Mouse (Mus musculus): ENCODE measurements around the gene Cul7.

DNA sequence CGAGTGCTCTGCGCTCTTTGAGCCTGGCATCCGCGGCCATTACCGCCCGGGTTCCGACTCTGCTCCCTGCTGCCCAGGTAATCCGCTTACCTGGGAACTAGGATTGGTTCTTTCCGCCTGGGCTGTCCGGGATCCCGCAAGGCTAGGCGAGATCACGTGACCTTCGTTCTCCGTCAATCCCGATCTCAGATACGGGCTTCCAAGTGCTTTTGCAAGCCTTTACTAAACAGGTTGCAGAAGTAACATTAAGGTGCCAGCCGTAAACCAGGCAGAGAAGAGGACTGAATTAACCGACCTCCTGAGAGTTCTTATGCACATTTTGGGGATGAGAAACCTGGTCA is 3.8 kb upstream of the Cul7 start:
- TF ChIP-seq CTCF (conservative IDR thresholded peaks at IDR 0.05; ENCODE audit: low read length) (no peak), NANOG (IDR thresholded peaks at IDR 0.05; ENCODE audit: borderline replicate concordance, low read length) (no peak)
